Mouse (Mus musculus): Measurements from ENCODE around the gene Tmem108. TPM values are rescaled to one million over a fixed set of nuclear protein-coding genes. Genes with fewer than 3 reads are reported as not detected.
A peak's percentile ranks its signal among the peaks of the same experiment; 100 is the strongest.

The Tmem108 gene
- polyA plus RNA-seq, 1 experiment from 2014 or later: 88.6 TPM

GRCm38 (mm10) chr9:103465293-103465692 is 296.3 kb downstream of the Tmem108 start:
- peak; percentile 56 for ATAC-seq
- H3K9me3 ChIP-seq (ENCODE audit: control insufficient read depth, low read length): no peaks in the 10 kb centered on the region
- no peak overlapping the region for H3K4me2 ChIP-seq (ENCODE audit: low read length)
- peak overlapping the region; percentile 66 for H3K27ac ChIP-seq (ENCODE audit: low read length)
- H3K9ac ChIP-seq (replicated peaks; ENCODE audit: low read depth, low read length): 0 out of 2 replicates have a peak overlapping the region, but pooled peaks have one; percentile 6
- H3K4me1 ChIP-seq (replicated peaks; ENCODE audit: control insufficient read depth, insufficient read depth, low read length): peaks cover 11% of the 10 kb centered on the region
- no peak overlapping the region for H3K4me3 ChIP-seq (replicated peaks; ENCODE audit: low read length)
- 20% methylated on average over 1 of the region's 1 CpGs for WGBS
- H3K36me3 ChIP-seq (ENCODE audit: control insufficient read depth, insufficient read depth): no peaks in the 10 kb centered on the region
- no peaks in the 10 kb centered on the region for H3K27me3 ChIP-seq (replicated peaks; ENCODE audit: control insufficient read depth, insufficient read depth, low read length)

GRCm38 (mm10) chr9:103463833-103464232 is 297.8 kb downstream of the Tmem108 start:
- Histone ChIP-seq H3K4me1 (replicated peaks; ENCODE audit: control insufficient read depth, insufficient read depth, low read length) (peaks cover 9% of the 10 kb centered on the region), H3K27me3 (replicated peaks; ENCODE audit: control insufficient read depth, insufficient read depth, low read length) (no peaks in the 10 kb centered on the region), H3K9me3 (ENCODE audit: control insufficient read depth, low read length) (no peaks in the 10 kb centered on the region), H3K9ac (replicated peaks; ENCODE audit: low read depth, low read length) (no peak overlapping the region), H3K4me3 (replicated peaks; ENCODE audit: low read length) (no peak overlapping the region), H3K36me3 (ENCODE audit: control insufficient read depth, insufficient read depth) (no peaks in the 10 kb centered on the region), H3K4me2 (ENCODE audit: low read length) (no peak overlapping the region), H3K27ac (ENCODE audit: low read length) (no peak overlapping the region)
- WGBS: 47% methylated on average over 6 of the region's 6 CpGs
- ATAC-seq: no peak

GRCm38 (mm10) chr9:103459839-103460238 is 301.8 kb downstream of the Tmem108 start:
- Histone ChIP-seq H3K9ac (replicated peaks; ENCODE audit: low read depth, low read length) (no peak overlapping the region), H3K9me3 (ENCODE audit: control insufficient read depth, low read length) (no peaks in the 10 kb centered on the region), H3K4me1 (replicated peaks; ENCODE audit: control insufficient read depth, insufficient read depth, low read length) (no peaks in the 10 kb centered on the region), H3K27ac (ENCODE audit: low read length) (no peak overlapping the region), H3K4me3 (replicated peaks; ENCODE audit: low read length) (no peak overlapping the region), H3K4me2 (ENCODE audit: low read length) (no peak overlapping the region), H3K27me3 (replicated peaks; ENCODE audit: control insufficient read depth, insufficient read depth, low read length) (no peaks in the 10 kb centered on the region), H3K36me3 (ENCODE audit: control insufficient read depth, insufficient read depth) (no peaks in the 10 kb centered on the region)
- WGBS: 63% methylated on average over 2 of the region's 2 CpGs
- ATAC-seq: no peak

GRCm38 (mm10) chr9:103459307-103459706 is 302.3 kb downstream of the Tmem108 start:
- Histone ChIP-seq H3K4me1 (replicated peaks; ENCODE audit: control insufficient read depth, insufficient read depth, low read length) (no peaks in the 10 kb centered on the region), H3K9me3 (ENCODE audit: control insufficient read depth, low read length) (no peaks in the 10 kb centered on the region), H3K27me3 (replicated peaks; ENCODE audit: control insufficient read depth, insufficient read depth, low read length) (no peaks in the 10 kb centered on the region), H3K4me3 (replicated peaks; ENCODE audit: low read length) (no peak overlapping the region), H3K27ac (ENCODE audit: low read length) (no peak overlapping the region), H3K36me3 (ENCODE audit: control insufficient read depth, insufficient read depth) (no peaks in the 10 kb centered on the region), H3K4me2 (ENCODE audit: low read length) (no peak overlapping the region), H3K9ac (replicated peaks; ENCODE audit: low read depth, low read length) (no peak overlapping the region)
- ATAC-seq: no peak
- 88% methylated on average over 1 of the region's 1 CpGs for WGBS

- ATAC-seq: no peak
- Histone ChIP-seq H3K4me1 (replicated peaks; ENCODE audit: control insufficient read depth, insufficient read depth, low read length) (no peaks in the 10 kb centered on the region), H3K4me3 (replicated peaks; ENCODE audit: low read length) (no peak overlapping the region), H3K36me3 (ENCODE audit: control insufficient read depth, insufficient read depth) (no peaks in the 10 kb centered on the region), H3K27ac (ENCODE audit: low read length) (no peak overlapping the region), H3K9ac (replicated peaks; ENCODE audit: low read depth, low read length) (no peak overlapping the region), H3K9me3 (ENCODE audit: control insufficient read depth, low read length) (0 out of 2 replicates have a peak, but pooled peaks cover 1% of the 10 kb centered on the region), H3K27me3 (replicated peaks; ENCODE audit: control insufficient read depth, insufficient read depth, low read length) (no peaks in the 10 kb centered on the region), H3K4me2 (ENCODE audit: low read length) (no peak overlapping the region)
- 53% methylated on average over 6 of the region's 6 CpGs for WGBS
These were observed 312.0 kb downstream of the Tmem108 start for GRCm38 (mm10) chr9:103449651-103450050.

- ATAC-seq: no peak
- H3K9me3 ChIP-seq (ENCODE audit: control insufficient read depth, low read length): 0 out of 2 replicates have a peak, but pooled peaks cover 3% of the 10 kb centered on the region
- 86% methylated on average over 7 of the region's 7 CpGs for WGBS
These were observed 312.5 kb downstream of the Tmem108 start for GRCm38 (mm10) chr9:103449092-103449491.

GRCm38 (mm10) chr9:103444656-103445055 is 317.0 kb downstream of the Tmem108 start:
- no peak overlapping the region for H3K9ac ChIP-seq (replicated peaks; ENCODE audit: low read depth, low read length)
- ATAC-seq: no peak
- H3K4me2 ChIP-seq (ENCODE audit: low read length): no peak overlapping the region
- no peaks in the 10 kb centered on the region for H3K27me3 ChIP-seq (replicated peaks; ENCODE audit: control insufficient read depth, insufficient read depth, low read length)
- no peaks in the 10 kb centered on the region for H3K36me3 ChIP-seq (ENCODE audit: control insufficient read depth, insufficient read depth)
- no peak overlapping the region for H3K27ac ChIP-seq (ENCODE audit: low read length)
- peaks cover 12% of the 10 kb centered on the region for H3K4me1 ChIP-seq (replicated peaks; ENCODE audit: control insufficient read depth, insufficient read depth, low read length)
- 95% methylated on average over 5 of the region's 5 CpGs for WGBS
- 0 out of 2 replicates have a peak, but pooled peaks cover 3% of the 10 kb centered on the region for H3K9me3 ChIP-seq (ENCODE audit: control insufficient read depth, low read length)
- H3K4me3 ChIP-seq (replicated peaks; ENCODE audit: low read length): no peak overlapping the region

More at GRCm38 (mm10) chr9:103449092-103449491, 312.5 kb downstream of the Tmem108 start:
- H3K9ac ChIP-seq (replicated peaks; ENCODE audit: low read depth, low read length): no peak overlapping the region
- H3K27ac ChIP-seq (ENCODE audit: low read length): no peak overlapping the region
- no peaks in the 10 kb centered on the region for H3K36me3 ChIP-seq (ENCODE audit: control insufficient read depth, insufficient read depth)
- no peaks in the 10 kb centered on the region for H3K27me3 ChIP-seq (replicated peaks; ENCODE audit: control insufficient read depth, insufficient read depth, low read length)
- H3K4me1 ChIP-seq (replicated peaks; ENCODE audit: control insufficient read depth, insufficient read depth, low read length): no peaks in the 10 kb centered on the region; the same call in 1 of the 2 replicates
- no peak overlapping the region for H3K4me3 ChIP-seq (replicated peaks; ENCODE audit: low read length)
- no peak overlapping the region for H3K4me2 ChIP-seq (ENCODE audit: low read length)

GRCm38 (mm10) chr9:103443824-103444185 is 317.8 kb downstream of the Tmem108 start:
- peak overlapping the region; percentile 16; the same call in 1 of the 2 replicates for H3K4me2 ChIP-seq (ENCODE audit: low read length)
- WGBS: 6% methylated on average over 7 of the region's 7 CpGs
- 0 out of 2 replicates have a peak, but pooled peaks cover 3% of the 10 kb centered on the region for H3K9me3 ChIP-seq (ENCODE audit: control insufficient read depth, low read length)
- H3K4me1 ChIP-seq (replicated peaks; ENCODE audit: control insufficient read depth, insufficient read depth, low read length): peaks cover 12% of the 10 kb centered on the region
- peak; percentile 62 for ATAC-seq
- no peaks in the 10 kb centered on the region for H3K36me3 ChIP-seq (ENCODE audit: control insufficient read depth, insufficient read depth)
- H3K27ac ChIP-seq (ENCODE audit: low read length): 0 out of 2 replicates have a peak overlapping the region, but pooled peaks have one; percentile 15
- H3K27me3 ChIP-seq (replicated peaks; ENCODE audit: control insufficient read depth, insufficient read depth, low read length): no peaks in the 10 kb centered on the region
- no peak overlapping the region for H3K9ac ChIP-seq (replicated peaks; ENCODE audit: low read depth, low read length)
- no peak overlapping the region for H3K4me3 ChIP-seq (replicated peaks; ENCODE audit: low read length)

- Histone ChIP-seq H3K4me3 (replicated peaks; ENCODE audit: low read length) (no peak overlapping the region), H3K27me3 (replicated peaks; ENCODE audit: control insufficient read depth, insufficient read depth, low read length) (no peaks in the 10 kb centered on the region), H3K4me2 (ENCODE audit: low read length) (peak overlapping the region; percentile 16; the same call in 1 of the 2 replicates), H3K9me3 (ENCODE audit: control insufficient read depth, low read length) (0 out of 2 replicates have a peak, but pooled peaks cover 3% of the 10 kb centered on the region), H3K4me1 (replicated peaks; ENCODE audit: control insufficient read depth, insufficient read depth, low read length) (peaks cover 12% of the 10 kb centered on the region), H3K9ac (replicated peaks; ENCODE audit: low read depth, low read length) (peak overlapping the region; percentile 45; the same call in 1 of the 2 replicates), H3K36me3 (ENCODE audit: control insufficient read depth, insufficient read depth) (no peaks in the 10 kb centered on the region), H3K27ac (ENCODE audit: low read length) (0 out of 2 replicates have a peak overlapping the region, but pooled peaks have one; percentile 15)
- peak; percentile 71 for ATAC-seq
- WGBS: 6% methylated on average over 13 of the region's 13 CpGs
These were observed 318.4 kb downstream of the Tmem108 start for GRCm38 (mm10) chr9:103443121-103443823.

Measured in forebrain, embryonic 16.5 days (tissue).